Mouse (Mus musculus) stomach, embryonic 15.5 days (tissue): ENCODE measurements at regions not wholly inside any gene's neighbourhood (a gene's known extent, or its start where the extent isn't known, plus 50 kb on each side); places are given as distances from the start of the nearest gene placed in this dataset.

Source experiments
- ATAC-seq: fragments of 200-750 bp; cut with Nextera tagmentation; 2 replicates; pipeline ENCODE4 v1.8.0; 2017; ENCODE audit warnings: low read depth, moderate number of reproducible peaks, moderate TSS enrichment; ENCODE audit not compliant: insufficient read depth, low FRiP score
- H3K27ac ChIP-seq: fragments of 300-500 bp; sonication (generic); 2 replicates; pipeline ENCODE4 v1.5.1; 2015; ENCODE audit warnings: mild to moderate bottlenecking, inconsistent platforms
- H3K27me3 ChIP-seq: fragments of 300-500 bp; sonication (generic); replicated peaks from 2 replicates; pipeline ENCODE4 v1.6.1; 2015; ENCODE audit warnings: inconsistent platforms
- H3K36me3 ChIP-seq: fragments of 300-500 bp; sonication (generic); 2 replicates; pipeline ENCODE4 v1.6.1; 2015; ENCODE audit warnings: inconsistent platforms
- H3K4me1 ChIP-seq: fragments of 300-500 bp; sonication (generic); 2 replicates; pipeline ENCODE4 v1.6.1; 2015; ENCODE audit warnings: inconsistent platforms
- H3K4me2 ChIP-seq: fragments of 300-500 bp; sonication (generic); 2 replicates; pipeline ENCODE4 v1.6.1; 2015; ENCODE audit warnings: mild to moderate bottlenecking, inconsistent platforms
- H3K4me3 ChIP-seq: fragments of 300-500 bp; sonication (generic); replicated peaks from 2 replicates; pipeline ENCODE4 v1.5.1; 2015; ENCODE audit warnings: inconsistent platforms
- H3K9ac ChIP-seq: fragments of 300-500 bp; sonication (generic); 2 replicates; pipeline ENCODE4 v1.6.1; 2015; ENCODE audit warnings: inconsistent platforms
- H3K9me3 ChIP-seq: fragments of 300-500 bp; sonication (generic); 2 replicates; pipeline ENCODE4 v1.6.1; 2016; ENCODE audit warnings: inconsistent platforms
- WGBS: fragments of 180-500 bp; shearing (Covaris S2); methylation state at CpG from one replicate; pipeline ENCODE4 v1.1.7; 2015; 5-methylcytosine and 5-hydroxymethylcytosine counted together

- WGBS, result 52% methylated on average over 9 of the region's 9 CpGs
- no peaks in the 10 kb centered on the region for H3K9me3 ChIP-seq
- no peak for ATAC-seq
These were observed 114.0 kb upstream of the Hes1 start for GRCm38 (mm10) chr16:29950136-29950535.

GRCm38 (mm10) chr16:29950791-29951190 lies 113.4 kb upstream of the Hes1 start:
- ATAC-seq, result no peak
- Histone ChIP-seq H3K4me1 (peaks cover 18% of the 10 kb centered on the region), H3K9me3 (no peaks in the 10 kb centered on the region), H3K4me2 (no peak overlapping the region), H3K27me3 (no peaks in the 10 kb centered on the region), H3K27ac (no peak overlapping the region), H3K4me3 (no peak overlapping the region), H3K9ac (no peak overlapping the region), H3K36me3 (no peaks in the 10 kb centered on the region)
- WGBS, result 90% methylated on average over 4 of the region's 4 CpGs

More at GRCm38 (mm10) chr16:29950136-29950535, 114.0 kb upstream of the Hes1 start:
- Histone ChIP-seq H3K4me1 (peaks cover 25% of the 10 kb centered on the region), H3K27me3 (no peaks in the 10 kb centered on the region), H3K27ac (no peak overlapping the region), H3K36me3 (no peaks in the 10 kb centered on the region), H3K4me2 (no peak overlapping the region), H3K4me3 (no peak overlapping the region), H3K9ac (no peak overlapping the region)

DNA sequence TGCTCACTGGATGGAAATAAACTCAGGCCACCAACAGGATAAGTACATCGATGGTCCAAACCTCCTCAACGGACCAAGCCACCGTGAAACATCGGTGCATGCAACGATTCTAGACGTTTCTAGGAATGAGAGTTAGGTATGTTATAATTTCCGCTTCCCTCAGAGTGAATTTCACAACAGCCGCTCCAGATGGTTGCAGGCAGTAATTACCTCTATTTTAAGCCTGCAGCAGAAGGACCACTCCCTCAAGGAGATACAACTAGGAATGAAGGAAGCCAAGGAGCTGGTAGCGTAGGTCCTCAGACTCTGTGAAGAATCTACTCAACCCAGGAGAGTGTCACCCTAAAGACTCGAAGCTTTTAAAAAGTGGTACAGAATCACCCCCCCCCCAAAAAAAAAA lies 109.5 kb upstream of the Hes1 start:
- Histone ChIP-seq H3K4me1 (no peaks in the 10 kb centered on the region; the same call in 1 of the 2 replicates), H3K36me3 (no peaks in the 10 kb centered on the region), H3K9ac (no peak overlapping the region), H3K9me3 (no peaks in the 10 kb centered on the region), H3K4me3 (no peak overlapping the region), H3K4me2 (no peak overlapping the region), H3K27ac (no peak overlapping the region), H3K27me3 (no peaks in the 10 kb centered on the region)
- WGBS, result 80% methylated on average over 10 of the region's 10 CpGs
- ATAC-seq, result no peak

DNA sequence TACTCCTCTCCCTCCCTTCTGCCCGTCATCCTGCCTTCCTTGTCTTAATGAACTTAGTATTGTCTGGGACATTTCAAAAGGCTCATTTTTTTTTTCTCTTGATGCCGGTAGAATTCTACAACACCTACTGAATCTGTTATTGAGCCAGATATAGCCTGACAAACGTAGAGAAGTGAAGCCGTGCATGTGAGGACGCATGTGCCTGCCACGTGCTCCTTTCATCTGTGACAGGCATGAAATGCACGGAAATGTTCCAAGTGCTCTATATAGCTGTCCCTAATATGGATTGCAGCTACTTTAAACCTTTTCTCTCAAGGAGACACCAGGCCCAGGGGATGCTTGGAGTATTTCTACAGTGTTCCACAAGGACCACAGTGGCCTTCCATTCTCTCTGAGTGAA lies 107.3 kb upstream of the Hes1 start:
- no peaks in the 10 kb centered on the region for H3K27me3 ChIP-seq
- no peak overlapping the region for H3K4me3 ChIP-seq
- no peak overlapping the region for H3K4me2 ChIP-seq
- WGBS, result 78% methylated on average over 7 of the region's 7 CpGs
- no peaks in the 10 kb centered on the region; the same call in 1 of the 2 replicates for H3K4me1 ChIP-seq
- no peak overlapping the region for H3K27ac ChIP-seq
- ATAC-seq, result no peak
- no peak overlapping the region for H3K9ac ChIP-seq
- H3K9me3 ChIP-seq, result no peaks in the 10 kb centered on the region
- no peaks in the 10 kb centered on the region for H3K36me3 ChIP-seq

DNA sequence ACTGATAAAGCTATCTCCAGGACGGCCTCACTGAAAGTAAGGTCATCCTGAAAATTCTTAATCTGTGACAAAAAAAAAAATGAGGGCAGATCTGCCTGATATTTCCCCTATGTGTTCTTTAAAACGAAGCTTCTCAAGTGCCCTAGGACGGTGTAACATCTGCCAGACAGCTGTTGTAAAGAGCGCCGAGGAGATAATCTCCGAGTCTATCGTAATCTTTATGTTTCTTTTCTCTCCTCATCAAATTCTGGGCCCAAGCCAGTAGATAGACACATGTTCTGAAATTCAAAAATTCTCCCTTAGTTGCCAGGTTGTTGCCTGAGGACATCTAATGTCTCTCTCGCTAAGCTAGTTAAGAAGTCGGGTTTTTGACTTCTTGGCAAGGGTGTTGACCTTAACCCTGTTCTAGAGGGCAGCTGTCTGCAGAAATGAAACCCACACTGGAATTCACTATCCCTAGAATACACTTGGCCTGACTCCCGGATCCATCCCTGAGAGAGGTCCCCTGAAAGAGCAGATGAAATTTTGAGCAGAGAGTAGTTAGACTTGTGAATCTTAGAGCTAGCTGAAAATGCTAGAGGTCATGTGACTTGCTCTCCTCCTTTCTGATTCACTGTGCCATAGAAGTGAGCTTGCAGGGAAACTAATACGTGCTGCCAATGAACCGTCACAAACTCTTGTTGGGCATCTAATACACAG lies 104.1 kb upstream of the Hes1 start:
- Histone ChIP-seq H3K9me3 (no peaks in the 10 kb centered on the region), H3K27me3 (no peaks in the 10 kb centered on the region), H3K9ac (no peak overlapping the region), H3K4me1 (no peaks in the 10 kb centered on the region), H3K4me2 (no peak overlapping the region), H3K27ac (no peak overlapping the region), H3K36me3 (no peaks in the 10 kb centered on the region), H3K4me3 (no peak overlapping the region)
- ATAC-seq, result no peak
- WGBS, result 62% methylated on average over 12 of the region's 12 CpGs

GRCm38 (mm10) chr16:29963284-29963683 lies 100.9 kb upstream of the Hes1 start:
- H3K27ac ChIP-seq, result no peak overlapping the region
- no peaks in the 10 kb centered on the region for H3K9me3 ChIP-seq
- H3K36me3 ChIP-seq, result no peaks in the 10 kb centered on the region
- no peak overlapping the region for H3K4me2 ChIP-seq
- H3K4me1 ChIP-seq, result no peaks in the 10 kb centered on the region
- H3K4me3 ChIP-seq, result no peak overlapping the region
- no peaks in the 10 kb centered on the region for H3K27me3 ChIP-seq
- no peak overlapping the region for H3K9ac ChIP-seq
- 33% methylated on average over 4 of the region's 4 CpGs for WGBS
- ATAC-seq, result no peak

- Histone ChIP-seq H3K27me3 (no peaks in the 10 kb centered on the region), H3K4me1 (no peaks in the 10 kb centered on the region), H3K4me3 (no peak overlapping the region), H3K9ac (no peak overlapping the region), H3K4me2 (no peak overlapping the region), H3K27ac (no peak overlapping the region), H3K9me3 (no peaks in the 10 kb centered on the region), H3K36me3 (no peaks in the 10 kb centered on the region)
- ATAC-seq, result no peak
- 89% methylated on average over 8 of the region's 8 CpGs for WGBS
These were observed 99.6 kb upstream of the Hes1 start for GRCm38 (mm10) chr16:29964563-29964962.

- Histone ChIP-seq H3K9me3 (no peaks in the 10 kb centered on the region), H3K4me2 (no peak overlapping the region), H3K27me3 (no peaks in the 10 kb centered on the region), H3K27ac (no peak overlapping the region), H3K4me1 (peaks cover 9% of the 10 kb centered on the region), H3K36me3 (no peaks in the 10 kb centered on the region), H3K4me3 (no peak overlapping the region), H3K9ac (no peak overlapping the region)
- ATAC-seq, result no peak
- 53% methylated on average over 5 of the region's 5 CpGs for WGBS
These were observed 95.4 kb upstream of the Hes1 start for GRCm38 (mm10) chr16:29968743-29969142.

- Histone ChIP-seq H3K4me2 (no peak overlapping the region), H3K27me3 (no peaks in the 10 kb centered on the region), H3K27ac (peak overlapping the region; percentile 81), H3K9ac (no peak overlapping the region), H3K9me3 (no peaks in the 10 kb centered on the region), H3K4me1 (peaks cover 21% of the 10 kb centered on the region), H3K36me3 (no peaks in the 10 kb centered on the region), H3K4me3 (no peak overlapping the region)
- ATAC-seq, result peak; percentile 74
- WGBS, result 29% methylated on average over 1 of the region's 1 CpGs
These were observed 91.4 kb upstream of the Hes1 start for GRCm38 (mm10) chr16:29972741-29973141.

DNA sequence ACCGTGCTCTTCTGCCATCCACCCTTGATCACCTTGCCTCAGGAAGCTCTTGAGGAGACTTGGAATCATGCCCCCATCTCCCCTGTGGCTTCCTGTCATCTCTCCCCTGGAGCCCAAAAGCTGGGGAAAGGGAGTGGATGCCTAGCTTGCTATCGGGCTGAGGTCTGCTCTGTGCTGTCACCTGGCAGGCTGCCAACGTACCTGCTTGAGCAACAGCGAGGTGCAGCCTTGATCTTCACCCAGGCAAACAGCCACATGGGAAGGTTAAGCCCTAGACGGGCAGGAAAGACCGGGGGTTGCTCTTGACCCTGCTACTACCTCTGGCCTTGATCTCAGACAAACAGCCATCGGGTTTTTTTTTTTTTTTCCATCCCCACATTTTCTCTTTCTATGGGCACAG lies 90.9 kb upstream of the Hes1 start:
- WGBS, result 20% methylated on average over 7 of the region's 7 CpGs

DNA sequence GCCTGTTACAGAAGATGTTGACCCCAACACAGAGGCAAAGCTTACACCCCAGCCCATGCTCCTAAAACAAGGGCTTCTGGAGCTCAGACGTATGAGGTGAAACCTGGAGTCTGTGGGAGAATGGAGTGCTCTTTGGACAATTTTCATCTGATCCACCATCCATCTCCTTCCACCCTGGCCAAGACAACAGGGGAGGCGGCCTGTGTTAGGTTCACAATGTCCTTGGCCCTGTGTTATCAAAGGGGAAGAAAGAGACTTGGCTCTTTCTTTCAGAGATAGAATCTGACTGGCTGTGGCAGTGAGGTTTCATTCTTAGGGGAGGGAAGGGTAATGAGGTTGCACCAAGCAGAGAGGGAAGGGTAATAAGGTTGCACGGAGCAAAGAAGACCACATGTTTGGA lies 88.4 kb upstream of the Hes1 start:
- Histone ChIP-seq H3K4me1 (peaks cover 31% of the 10 kb centered on the region), H3K4me3 (no peak overlapping the region), H3K9me3 (no peaks in the 10 kb centered on the region), H3K27ac (no peak overlapping the region), H3K4me2 (no peak overlapping the region), H3K36me3 (no peaks in the 10 kb centered on the region), H3K9ac (no peak overlapping the region), H3K27me3 (no peaks in the 10 kb centered on the region)
- ATAC-seq, result no peak
- WGBS, result 87% methylated on average over 3 of the region's 3 CpGs

More for the DNA sequence above, 90.9 kb upstream of the Hes1 start:
- Histone ChIP-seq H3K27ac (peak overlapping the region; percentile 81), H3K27me3 (no peaks in the 10 kb centered on the region), H3K36me3 (no peaks in the 10 kb centered on the region), H3K4me1 (peaks cover 25% of the 10 kb centered on the region), H3K9ac (no peak overlapping the region), H3K4me2 (peak overlapping the region; percentile 19; the same call in 1 of the 2 replicates), H3K4me3 (no peak overlapping the region), H3K9me3 (no peaks in the 10 kb centered on the region)
- peak; percentile 66; the same call in 1 of the 2 replicates for ATAC-seq

- no peak for ATAC-seq
- 49% methylated on average over 3 of the region's 3 CpGs for WGBS
- no peaks in the 10 kb centered on the region for H3K9me3 ChIP-seq
- H3K4me2 ChIP-seq, result no peak overlapping the region
- no peak overlapping the region for H3K9ac ChIP-seq
- H3K4me1 ChIP-seq, result peaks cover 31% of the 10 kb centered on the region
- peak overlapping the region; percentile 65 for H3K27ac ChIP-seq
- H3K36me3 ChIP-seq, result no peaks in the 10 kb centered on the region
- H3K4me3 ChIP-seq, result no peak overlapping the region
- H3K27me3 ChIP-seq, result no peaks in the 10 kb centered on the region
These were observed 87.2 kb upstream of the Hes1 start for GRCm38 (mm10) chr16:29977011-29977410.

- Histone ChIP-seq H3K9ac (no peak overlapping the region), H3K36me3 (no peaks in the 10 kb centered on the region), H3K4me3 (no peak overlapping the region), H3K4me2 (no peak overlapping the region), H3K4me1 (peaks cover 30% of the 10 kb centered on the region), H3K27me3 (no peaks in the 10 kb centered on the region), H3K27ac (peak overlapping the region; percentile 65; the same call in 1 of the 2 replicates), H3K9me3 (no peaks in the 10 kb centered on the region)
- WGBS, result 50% methylated on average over 8 of the region's 8 CpGs
- ATAC-seq, result peak; percentile 37; the same call in 1 of the 2 replicates
These were observed 86.5 kb upstream of the Hes1 start for GRCm38 (mm10) chr16:29977711-29978110.
